8 mouse cellular contexts compared by ENCODE assay signal in the genomic region with DNA sequence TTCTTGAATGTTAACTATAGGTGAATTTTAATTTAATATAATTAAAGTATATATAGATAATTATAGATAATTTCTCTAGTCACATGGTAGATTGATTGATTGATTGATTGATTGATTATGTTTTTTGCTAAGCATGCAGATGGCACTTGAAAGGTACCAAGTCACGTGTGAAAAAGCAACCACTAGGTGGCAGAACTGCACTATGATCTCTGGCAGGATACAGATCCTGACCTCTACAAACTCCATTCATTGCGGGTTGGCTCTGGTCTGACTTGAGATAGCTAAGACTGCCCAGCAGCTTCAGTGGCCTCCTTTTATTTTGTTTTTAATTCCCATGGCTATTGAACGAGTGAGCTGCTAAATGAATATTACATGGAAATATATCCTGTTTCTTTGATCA.
DNase-seq lines count a peak whose midpoint lies in the region; ATAC-seq and TF ChIP-seq lines count a peak whose summit lies in the region.
"Had no signal": no experiment of that assay in that cellular context is flagged by ENCODE, and none has a peak within 500 bp of the region (broad histone marks: within the 10 kb centered on the region; RNA-seq: fewer than 3 reads in every experiment).

No protein-coding gene starts in this region.

- ATAC-seq in limb, embryonic 11.5 days (ENCODE audit: insufficient number of reproducible peaks, low FRiP score, low TSS enrichment, low read depth) = peak; percentile 68; the same call in 1 of the 2 replicates
- no peak for ATAC-seq in activated CD4-positive, CD25-positive, alpha-beta regulatory T cell, adult 4 months

- H3K4me3 ChIP-seq in left cerebral cortex, adult 2 months = no peak overlapping the region
- H3K4me3 ChIP-seq in limb, embryonic 11.5 days (ENCODE audit: low read depth, low read length) = no peak overlapping the region
- H3K4me3 ChIP-seq: heart, embryonic 13.5 days had no signal

- H3K27ac ChIP-seq in left cerebral cortex, adult 2 months = no peak overlapping the region
- H3K27ac ChIP-seq in limb, embryonic 11.5 days (replicated peaks; ENCODE audit: low read depth, low read length) = no peak overlapping the region
- H3K27ac ChIP-seq: heart, embryonic 13.5 days had no signal

- H3K36me3 ChIP-seq in limb, embryonic 11.5 days (ENCODE audit: control insufficient read depth, insufficient read depth, low read length) = no peaks in the 10 kb centered on the region
- H3K36me3 ChIP-seq: heart, embryonic 13.5 days had no signal

- no peak overlapping the region for H3K4me2 ChIP-seq in limb, embryonic 11.5 days (ENCODE audit: low read depth, severe bottlenecking)
- H3K4me2 ChIP-seq: heart, embryonic 13.5 days had no signal

- H3K27me3 ChIP-seq in limb, embryonic 11.5 days (ENCODE audit: control insufficient read depth, insufficient read depth, low read length) = no peaks in the 10 kb centered on the region
- H3K27me3 ChIP-seq: heart, embryonic 13.5 days had no signal

- no peak overlapping the region for H3K9ac ChIP-seq in limb, embryonic 11.5 days (ENCODE audit: low read length)
- H3K9ac ChIP-seq: heart, embryonic 13.5 days had no signal

- DNase-seq in left cerebral cortex, adult 2 months (ENCODE audit: extremely low spot score in 1 of 2, low spot score in 2 of 2) = no peak
- no peak for DNase-seq in left cerebral cortex, adult 8-10 months (ENCODE audit: low spot score in 2 of 2)
- DNase-seq in R1 (ENCODE audit: low read depth, low spot score) = peak; percentile 72
- peak; percentile 39 for DNase-seq in embryo, embryonic 9.5 days (ENCODE audit: extremely low spot score)
- peak; percentile 61 for DNase-seq in limb, embryonic 11.5 days (ENCODE audit: low spot score)
- DNase-seq in urinary bladder, postnatal 25 days (ENCODE audit: low spot score) = no peak

- H3K9me3 ChIP-seq in limb, embryonic 11.5 days (ENCODE audit: control insufficient read depth, low read length) = no peaks in the 10 kb centered on the region
- H3K9me3 ChIP-seq: heart, embryonic 13.5 days had no signal

- no peaks in the 10 kb centered on the region for H3K4me1 ChIP-seq in limb, embryonic 11.5 days (ENCODE audit: control insufficient read depth, insufficient read depth, low read length)
- H3K4me1 ChIP-seq: heart, embryonic 13.5 days had no signal

- 14% methylated on average over 3 of the region's 3 CpGs for WGBS in limb, embryonic 11.5 days

- peak; percentile 44 for TF ChIP-seq CTCF in left cerebral cortex, adult 2 months (IDR thresholded peaks at IDR 0.05)

- intact Hi-C loops in left cerebral cortex, adult 2 months (cut with DNase I) = loop anchor here (10.0 kb wide), 1 partner anchor 680 kb away; no protein-coding TSS in a partner anchor

Comparison
In these comparisons a context has a peak if more than half of its experiments do, and no peak if none do; other contexts are left out.
1. DNase-seq: peak in R1 (single experiment), embryo, embryonic 9.5 days (single experiment) and limb, embryonic 11.5 days (single experiment); none in left cerebral cortex, adult 2 months (0 of 2), left cerebral cortex, adult 8-10 months (0 of 2) and urinary bladder, postnatal 25 days (single experiment).